Mouse (Mus musculus): ENCODE data around the gene Hist1h3c. TPM values are rescaled to one million over a fixed set of nuclear protein-coding genes. Genes with fewer than 3 reads are reported as not detected.

The Hist1h3c gene
- polyA plus RNA-seq, 1 experiment: 39.3 TPM

GRCm38 (mm10) chr13:23696061-23696474 is 49.3 kb downstream of the Hist1h3c start:
- no peak overlapping the region for H3K4me3 ChIP-seq (ENCODE audit: low read depth, low read length)

GRCm38 (mm10) chr13:23695514-23695913 is 49.9 kb downstream of the Hist1h3c start, which contains the start of gene Hist1h1t:
TSS of gene Hist1h1t (plus strand) at chr13:23695814.
- Histone ChIP-seq H3K27ac (ENCODE audit: insufficient read depth, low read depth, low read length) (no peak within 1 kb of the TSS), H3K36me3 (ENCODE audit: control insufficient read depth, insufficient read depth, low read length) (peaks cover 8% of the 10 kb centered on the region), H3K27me3 (ENCODE audit: control insufficient read depth, insufficient read depth, low read length) (no peaks in the 10 kb centered on the region), H3K4me1 (ENCODE audit: control insufficient read depth, insufficient read depth, insufficient read length, low read length) (peaks cover 4% of the 10 kb centered on the region; the same call in 1 of the 2 replicates), H3K4me3 (ENCODE audit: low read depth, low read length) (no peak within 1 kb of the TSS)
- no peak for TF ChIP-seq CTCF (IDR thresholded peaks at IDR 0.05; ENCODE audit: extremely low read depth, insufficient read length, insufficient replicate concordance, low read depth, low read length)
- no peak for TF ChIP-seq POLR2A (IDR thresholded peaks at IDR 0.05; ENCODE audit: low read depth, low read length)
- 73% methylated on average over 13 of the region's 13 CpGs for WGBS

More at GRCm38 (mm10) chr13:23696061-23696474, 49.3 kb downstream of the Hist1h3c start:
- no peak for TF ChIP-seq CTCF (IDR thresholded peaks at IDR 0.05; ENCODE audit: extremely low read depth, insufficient read length, insufficient replicate concordance, low read depth, low read length)
- no peak for TF ChIP-seq POLR2A (IDR thresholded peaks at IDR 0.05; ENCODE audit: low read depth, low read length)
- 67% methylated on average over 15 of the region's 15 CpGs for WGBS
- Histone ChIP-seq H3K27me3 (ENCODE audit: control insufficient read depth, insufficient read depth, low read length) (no peaks in the 10 kb centered on the region), H3K4me1 (ENCODE audit: control insufficient read depth, insufficient read depth, insufficient read length, low read length) (peaks cover 4% of the 10 kb centered on the region; the same call in 1 of the 2 replicates), H3K27ac (ENCODE audit: insufficient read depth, low read depth, low read length) (no peak overlapping the region), H3K36me3 (ENCODE audit: control insufficient read depth, insufficient read depth, low read length) (peaks cover 6% of the 10 kb centered on the region)

Other genes with a start within 250 kb of the Hist1h3c start
- gene Hist1h4h, start 214.6 kb downstream of the Hist1h3c start, polyA plus RNA-seq (2012; rRNA removed): 39.6 and 71.6 TPM in 2 replicates
- 631 and 1,420 TPM in 2 replicates for gene Hist1h2af, start 211.7 kb downstream of the Hist1h3c start, polyA plus RNA-seq (2012; rRNA removed)
- 43.4 and 65.8 TPM in 2 replicates for gene Hist1h3g, start 210.2 kb downstream of the Hist1h3c start, polyA plus RNA-seq (2012; rRNA removed)
- 2.4 and 5.1 TPM in 2 replicates for gene Hist1h2bh, start 202.2 kb downstream of the Hist1h3c start, polyA plus RNA-seq (2012; rRNA removed)
- 9.6 and 13.1 TPM in 2 replicates for gene Hist1h3f, start 201.6 kb downstream of the Hist1h3c start, polyA plus RNA-seq (2012; rRNA removed)
- 13.6 and 21.3 TPM in 2 replicates for gene Hist1h4f, start 194.0 kb downstream of the Hist1h3c start, polyA plus RNA-seq (2012; rRNA removed)
- gene Hist1h1d, start 192.3 kb downstream of the Hist1h3c start, polyA plus RNA-seq (2012; rRNA removed): 0.27 and 0.29 TPM in 2 replicates
- gene Hist1h3e, start 183.2 kb downstream of the Hist1h3c start, polyA plus RNA-seq (2012; rRNA removed): 27.6 and 43.3 TPM in 2 replicates
- 27.3 and 38.0 TPM in 2 replicates for gene Hist1h2ae, start 174.4 kb downstream of the Hist1h3c start, polyA plus RNA-seq (2012; rRNA removed)
- gene Hist1h2bg, start 174.2 kb downstream of the Hist1h3c start, polyA plus RNA-seq (2012; rRNA removed): 32.8 and 51.3 TPM in 2 replicates
- 9.0 and 24.6 TPM in 2 replicates for gene Hist1h2bf, start 171.4 kb downstream of the Hist1h3c start, polyA plus RNA-seq (2012; rRNA removed)
- 21.3 and 30.3 TPM in 2 replicates for gene Hist1h2ad, start 171.2 kb downstream of the Hist1h3c start, polyA plus RNA-seq (2012; rRNA removed)
- gene Hist1h3d, start 169.8 kb downstream of the Hist1h3c start, polyA plus RNA-seq (2012; rRNA removed): 11.5 and 24.2 TPM in 2 replicates
- 10.1 and 13.8 TPM in 2 replicates for gene Hist1h4d, start 164.0 kb downstream of the Hist1h3c start, polyA plus RNA-seq (2012; rRNA removed)
- 1.5 and 1.8 TPM in 2 replicates for gene Hist1h2be, start 124.5 kb downstream of the Hist1h3c start, polyA plus RNA-seq (2012; rRNA removed)
- 2.2 and 2.4 TPM in 2 replicates for gene Hist1h1e, start 123.0 kb downstream of the Hist1h3c start, polyA plus RNA-seq (2012; rRNA removed)
- gene Hist1h2ac, start 61.7 kb downstream of the Hist1h3c start, polyA plus RNA-seq (2012; rRNA removed): 3.1 and 4.0 TPM in 2 replicates
- 210 and 772 TPM in 2 replicates for gene Hist1h2bc, start 61.4 kb downstream of the Hist1h3c start, polyA plus RNA-seq (2012; rRNA removed)
- gene Hist1h1t, start 49.8 kb downstream of the Hist1h3c start, polyA plus RNA-seq (2012; rRNA removed): not detected in 2 replicates
- 13.7 and 17.8 TPM in 2 replicates for gene Hist1h4c, start 47.1 kb downstream of the Hist1h3c start, polyA plus RNA-seq (2012; rRNA removed)
- 3.5 and 7.7 TPM in 2 replicates for gene Hfe, start 34.7 kb downstream of the Hist1h3c start, polyA plus RNA-seq (2012; rRNA removed)
- gene Hist1h1c, start 6.8 kb downstream of the Hist1h3c start, polyA plus RNA-seq (2012; rRNA removed): 25.6 and 68.0 TPM in 2 replicates
- gene Hist1h2bb, start 1.1 kb upstream of the Hist1h3c start, polyA plus RNA-seq (2012; rRNA removed): 17.8 and 19.7 TPM in 2 replicates
- 32.5 and 55.3 TPM in 2 replicates for gene Hist1h2ab, start 5.5 kb upstream of the Hist1h3c start, polyA plus RNA-seq (2012; rRNA removed)
- 39.8 and 49.8 TPM in 2 replicates for gene Hist1h3b, start 6.7 kb upstream of the Hist1h3c start, polyA plus RNA-seq (2012; rRNA removed)
- gene Hist1h4b, start 11.4 kb upstream of the Hist1h3c start, polyA plus RNA-seq (2012; rRNA removed): 17.0 and 25.9 TPM in 2 replicates
- 17.4 and 19.9 TPM in 2 replicates for gene Hist1h4a, start 15.6 kb upstream of the Hist1h3c start, polyA plus RNA-seq (2012; rRNA removed)
- 32.6 and 42.4 TPM in 2 replicates for gene Hist1h3a, start 16.8 kb upstream of the Hist1h3c start, polyA plus RNA-seq (2012; rRNA removed)
- gene Hist1h1a, start 18.1 kb upstream of the Hist1h3c start, polyA plus RNA-seq (2012; rRNA removed): 0.53 and 0.95 TPM in 2 replicates
- gene Trim38, start 24.3 kb upstream of the Hist1h3c start, polyA plus RNA-seq (2012; rRNA removed): 0.90 and 4.5 TPM in 2 replicates
- not detected in 2 replicates for gene Slc17a2, start 61.4 kb upstream of the Hist1h3c start, polyA plus RNA-seq (2012; rRNA removed)
- gene Slc17a3, start 93.8 kb upstream of the Hist1h3c start, polyA plus RNA-seq (2012; rRNA removed): not detected in 2 replicates
- gene Slc17a1, start 122.1 kb upstream of the Hist1h3c start, polyA plus RNA-seq (2012; rRNA removed): not detected in 2 replicates
- gene Slc17a4, start 169.4 kb upstream of the Hist1h3c start, polyA plus RNA-seq (2012; rRNA removed): 6.5 and 39.9 TPM in 2 replicates
- not detected in 2 replicates for gene Hist1h2ba, start 188.6 kb upstream of the Hist1h3c start, polyA plus RNA-seq (2012; rRNA removed)
- not detected in 2 replicates for gene Hist1h2aa, start 188.9 kb upstream of the Hist1h3c start, polyA plus RNA-seq (2012; rRNA removed)
- 0.56 and 1.3 TPM in 2 replicates for gene Scgn, start 245.6 kb upstream of the Hist1h3c start, polyA plus RNA-seq (2012; rRNA removed)

All from small intestine, adult 2 months (tissue).